Mouse (Mus musculus): ENCODE data around the gene Tdrd9. TPM values are rescaled to one million over a fixed set of nuclear protein-coding genes. Genes with fewer than 3 reads are reported as not detected.

The Tdrd9 gene
- total RNA-seq (2023; ENCODE audit: inconsistent age) = not detected in 4 replicates

GRCm38 (mm10) chr12:111971231-111971686 is at the start of gene Tdrd9:
Tdrd9 (plus strand) TSS chr12:111971559.

GRCm38 (mm10) chr12:111966683-111967173 is 4.6 kb upstream of the Tdrd9 start, which contains the start of gene Atp5mpl:
Atp5mpl (minus strand) TSS chr12:111966977.

GRCm38 (mm10) chr12:111980887-111981367 is 9.6 kb downstream of the Tdrd9 start, which contains the start of gene Rd3l:
Rd3l (minus strand) TSS chr12:111981317.

GRCm38 (mm10) chr12:112106541-112106971 is 135.2 kb downstream of the Tdrd9 start, which contains the start of gene Aspg:
Aspg (plus strand) TSS chr12:112106679.

Other genes with a start within 250 kb of the Tdrd9 start
- gene Klc1, start 212.7 kb upstream of the Tdrd9 start, total RNA-seq (2023; ENCODE audit: inconsistent age) = 61.8 to 71.7 TPM (median 69.0 TPM) in 4 replicates
- gene Xrcc3, start 157.7 kb upstream of the Tdrd9 start, total RNA-seq (2023; ENCODE audit: inconsistent age) = 1.2 to 3.9 TPM (median 2.6 TPM) in 4 replicates
- 1.6 to 3.4 TPM (median 2.1 TPM) in 4 replicates for gene Zfyve21, start 157.4 kb upstream of the Tdrd9 start, total RNA-seq (2023; ENCODE audit: inconsistent age)
- 41.6 to 52.2 TPM (median 44.6 TPM) in 4 replicates for gene Ppp1r13b, start 63.4 kb upstream of the Tdrd9 start, total RNA-seq (2023; ENCODE audit: inconsistent age)
- 145 to 192 TPM (median 178 TPM) in 4 replicates for gene Atp5mpl, start 4.6 kb upstream of the Tdrd9 start, total RNA-seq (2023; ENCODE audit: inconsistent age)
- gene Rd3l, start 9.8 kb downstream of the Tdrd9 start, total RNA-seq (2023; ENCODE audit: inconsistent age) = not detected in 4 replicates
- 0.36 to 0.51 TPM in 2 of 4 replicates, not detected in the others for gene Aspg, start 135.1 kb downstream of the Tdrd9 start, total RNA-seq (2023; ENCODE audit: inconsistent age)
- 0.06 TPM in 1 of 4 replicates, not detected in the others for gene Kif26a, start 174.6 kb downstream of the Tdrd9 start, total RNA-seq (2023; ENCODE audit: inconsistent age)

Measured in B cell, adult (primary cell).